Mouse (Mus musculus) small intestine, adult 2 months (tissue): ENCODE data around the gene Clec18a.

Source experiments
- CTCF ChIP-seq: fragments of 200-500 bp; IDR thresholded peaks from 2 replicates; pipeline ENCODE4 v1.5.1; 2012; ENCODE audit warnings: low read depth, mild to moderate bottlenecking, control low read depth, inconsistent platforms, low read length, moderate library complexity, mixed read lengths; ENCODE audit not compliant: insufficient replicate concordance, insufficient read length; ENCODE audit errors: extremely low read depth
- POLR2A ChIP-seq: fragments of 200-500 bp; IDR thresholded peaks from 2 replicates; pipeline ENCODE4 v1.6.1; 2012; ENCODE audit warnings: low read depth, mild to moderate bottlenecking, control low read depth, inconsistent platforms, low read length, moderate library complexity

GRCm38 (mm10) chr8:111130756-111131155 is 38.5 kb upstream of the Clec18a start:
- TF ChIP-seq CTCF (no peak), POLR2A (no peak)
